Mouse (Mus musculus) kidney, embryonic 15.5 days (tissue): ENCODE results near the gene Uba52. TPM values are rescaled to one million over a fixed set of nuclear protein-coding genes. Genes with fewer than 3 reads are reported as not detected.

Experiments
- ATAC-seq: fragments of 200-750 bp; cut with Nextera tagmentation; replicated peaks from 2 replicates; pipeline ENCODE4 v1.8.0; 2017; ENCODE audit warnings: moderate TSS enrichment; ENCODE audit not compliant: low FRiP score
- H3K27ac ChIP-seq: fragments of 300-500 bp; sonication (generic); 2 replicates; pipeline ENCODE4 v1.5.1; 2015; ENCODE audit warnings: mild to moderate bottlenecking, inconsistent platforms
- H3K27me3 ChIP-seq: fragments of 300-500 bp; sonication (generic); 2 replicates; pipeline ENCODE4 v1.6.1; 2015; ENCODE audit warnings: inconsistent platforms
- H3K36me3 ChIP-seq: fragments of 300-500 bp; sonication (generic); 2 replicates; pipeline ENCODE4 v1.6.1; 2015; ENCODE audit warnings: inconsistent platforms
- H3K4me1 ChIP-seq: fragments of 300-500 bp; sonication (generic); 2 replicates; pipeline ENCODE4 v1.6.1; 2015; ENCODE audit warnings: inconsistent platforms
- H3K4me2 ChIP-seq: fragments of 300-500 bp; sonication (generic); 2 replicates; pipeline ENCODE4 v1.6.1; 2015; ENCODE audit warnings: moderate library complexity, mild to moderate bottlenecking, inconsistent platforms
- H3K4me3 ChIP-seq: fragments of 300-500 bp; sonication (generic); replicated peaks from 2 replicates; pipeline ENCODE4 v1.5.1; 2015; ENCODE audit warnings: mild to moderate bottlenecking, inconsistent platforms
- H3K9ac ChIP-seq: fragments of 300-500 bp; sonication (generic); 2 replicates; pipeline ENCODE4 v1.6.1; 2015; ENCODE audit warnings: mild to moderate bottlenecking, inconsistent platforms
- H3K9me3 ChIP-seq: fragments of 300-500 bp; sonication (generic); replicated peaks from 2 replicates; pipeline ENCODE4 v1.6.1; 2016; ENCODE audit warnings: inconsistent platforms
- WGBS: fragments of 180-500 bp; shearing (Covaris S2); methylation state at CpG from one replicate; pipeline ENCODE4 v1.1.7; 2015; ENCODE audit warnings: mixed read lengths; 5-methylcytosine and 5-hydroxymethylcytosine counted together
- polyA plus RNA-seq: library from polyadenylated mRNA; unstranded; fragments of >200 nt; fragmentation: Nextera tagmentation; extraction: Ambion mirVana; gene quantifications from 2 replicates; pipeline ENCODE4 v1.2.1, GENCODE M21; 2015

The Uba52 gene
- polyA plus RNA-seq, 1 experiment from 2014 or later = 954 TPM

DNA sequence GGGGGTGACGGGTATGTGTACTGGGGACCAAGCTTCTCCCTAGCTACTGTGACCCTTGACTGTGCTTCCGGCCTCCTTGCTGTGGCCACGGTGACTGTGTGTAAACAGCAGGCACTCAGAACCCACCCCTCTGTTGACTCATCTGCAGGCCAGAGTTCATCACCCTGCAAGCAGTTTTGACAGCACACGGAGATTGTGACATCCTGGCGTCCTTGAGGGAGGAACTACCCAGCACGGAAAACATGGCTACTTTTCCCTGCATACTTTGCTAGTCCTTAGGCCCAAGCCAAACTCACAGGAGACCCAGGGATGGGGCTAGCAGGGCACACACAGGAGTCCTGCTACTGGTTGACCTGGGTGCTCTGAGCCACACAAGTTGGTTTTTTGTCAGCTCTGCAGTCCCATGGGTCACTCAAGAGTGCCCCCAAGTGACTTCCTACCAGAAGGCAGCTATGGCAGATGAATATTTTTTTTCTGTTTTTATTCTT is 33.6 kb upstream of the Uba52 start:
- ATAC-seq = no peak
- H3K36me3 ChIP-seq = no peaks in the 10 kb centered on the region
- H3K4me3 ChIP-seq = no peak overlapping the region
- H3K27me3 ChIP-seq = no peaks in the 10 kb centered on the region
- WGBS = 80% methylated on average over 6 of the region's 6 CpGs
- H3K9me3 ChIP-seq = no peaks in the 10 kb centered on the region
- H3K9ac ChIP-seq = no peak overlapping the region
- no peak overlapping the region for H3K4me2 ChIP-seq
- peaks cover 50% of the 10 kb centered on the region for H3K4me1 ChIP-seq
- H3K27ac ChIP-seq = peak overlapping the region; percentile 5; the same call in 1 of the 2 replicates

DNA sequence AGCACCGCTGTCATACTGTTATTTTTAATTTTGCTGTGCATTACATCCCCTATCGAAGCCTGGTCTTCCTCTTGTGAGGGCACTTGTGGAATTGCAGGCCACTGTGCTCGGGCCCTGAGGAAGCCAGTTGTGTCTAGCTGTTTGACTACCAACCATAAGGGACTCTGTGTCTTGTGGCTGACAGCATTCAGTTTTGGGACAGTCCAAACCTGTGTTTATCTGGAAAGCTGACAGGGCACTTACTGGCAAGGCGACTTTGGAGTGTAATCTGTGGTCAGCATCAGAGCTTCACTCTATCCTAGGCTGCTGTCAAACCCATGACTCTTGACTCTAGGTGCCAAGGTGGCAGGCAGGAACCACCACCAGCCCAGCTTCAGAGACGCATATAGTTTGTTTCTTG is 30.5 kb upstream of the Uba52 start:
- peaks cover 46% of the 10 kb centered on the region for H3K4me1 ChIP-seq
- peak overlapping the region; percentile 99 for H3K27ac ChIP-seq
- H3K9me3 ChIP-seq = no peaks in the 10 kb centered on the region
- H3K4me3 ChIP-seq = peak overlapping the region; percentile 65
- WGBS = 74% methylated on average over 5 of the region's 5 CpGs
- H3K9ac ChIP-seq = peak overlapping the region; percentile 70; the same call in 1 of the 2 replicates
- peak overlapping the region; percentile 84 for H3K4me2 ChIP-seq
- no peak for ATAC-seq
- no peaks in the 10 kb centered on the region for H3K27me3 ChIP-seq
- H3K36me3 ChIP-seq = peaks cover 12% of the 10 kb centered on the region

DNA sequence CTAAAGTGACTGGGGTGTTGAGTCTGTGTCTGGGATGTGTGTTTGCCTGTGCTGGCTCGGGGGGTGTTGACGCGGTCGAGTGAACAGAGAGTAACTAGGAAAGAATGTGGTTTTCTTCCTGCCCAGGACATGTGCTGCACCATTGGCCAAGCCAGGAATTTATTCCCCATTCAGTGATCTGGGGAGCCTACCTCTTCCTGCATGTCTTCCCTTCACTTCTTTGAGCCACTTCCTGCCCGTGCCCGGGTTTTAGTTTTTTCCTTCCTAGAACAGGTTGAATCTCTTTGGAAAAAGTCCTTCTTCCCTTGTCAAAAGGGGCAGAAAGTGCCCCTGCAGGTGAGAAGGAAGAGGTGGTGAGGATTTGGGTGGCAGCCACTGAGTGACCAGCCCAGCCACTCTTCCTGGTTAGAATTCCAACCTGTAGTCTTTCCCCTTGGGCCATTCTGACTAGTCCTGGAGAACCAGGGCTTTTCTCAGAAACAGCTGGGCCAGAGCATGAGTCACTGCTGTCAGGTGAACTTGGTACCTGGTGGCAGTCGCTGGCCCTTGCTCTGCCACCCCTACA is 30.0 kb upstream of the Uba52 start:
- H3K27me3 ChIP-seq = no peaks in the 10 kb centered on the region
- ATAC-seq = no peak
- H3K4me2 ChIP-seq = peak overlapping the region; percentile 84
- H3K4me1 ChIP-seq = peaks cover 46% of the 10 kb centered on the region
- H3K9ac ChIP-seq = peak overlapping the region; percentile 70
- no peaks in the 10 kb centered on the region for H3K9me3 ChIP-seq
- WGBS = 34% methylated on average over 7 of the region's 7 CpGs
- H3K4me3 ChIP-seq = peak overlapping the region; percentile 65
- peak overlapping the region; percentile 99 for H3K27ac ChIP-seq
- peaks cover 17% of the 10 kb centered on the region for H3K36me3 ChIP-seq

DNA sequence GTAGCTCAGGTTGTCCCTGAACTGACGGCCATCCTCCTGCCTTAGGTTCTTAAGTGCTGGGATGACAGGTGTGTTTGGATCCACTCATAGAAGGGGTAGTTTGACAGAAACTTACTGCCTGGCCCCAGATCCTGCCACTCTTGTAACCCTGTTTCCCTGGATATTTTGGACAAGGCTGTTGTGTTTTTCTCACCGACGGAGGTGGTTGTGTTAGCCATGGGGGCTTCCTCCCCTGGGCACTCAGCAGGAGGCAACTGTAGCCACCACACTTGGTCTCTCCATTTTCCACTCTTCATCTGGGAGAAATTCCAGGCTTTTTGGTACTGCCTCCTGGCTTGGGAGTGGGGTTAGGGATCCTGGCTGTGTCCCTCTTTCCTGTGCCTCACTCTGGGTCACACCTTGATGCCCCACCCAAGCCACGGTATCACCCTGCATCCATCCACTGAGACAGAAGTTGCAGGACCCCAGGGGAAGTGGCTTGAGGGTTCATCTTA is 29.5 kb upstream of the Uba52 start:
- H3K4me3 ChIP-seq = peak overlapping the region; percentile 65
- peak overlapping the region; percentile 99 for H3K27ac ChIP-seq
- ATAC-seq = no peak
- H3K4me1 ChIP-seq = peaks cover 43% of the 10 kb centered on the region
- peaks cover 22% of the 10 kb centered on the region for H3K36me3 ChIP-seq
- no peaks in the 10 kb centered on the region for H3K9me3 ChIP-seq
- no peaks in the 10 kb centered on the region for H3K27me3 ChIP-seq
- peak overlapping the region; percentile 70 for H3K9ac ChIP-seq
- WGBS = 13% methylated on average over 4 of the region's 4 CpGs
- H3K4me2 ChIP-seq = peak overlapping the region; percentile 84

DNA sequence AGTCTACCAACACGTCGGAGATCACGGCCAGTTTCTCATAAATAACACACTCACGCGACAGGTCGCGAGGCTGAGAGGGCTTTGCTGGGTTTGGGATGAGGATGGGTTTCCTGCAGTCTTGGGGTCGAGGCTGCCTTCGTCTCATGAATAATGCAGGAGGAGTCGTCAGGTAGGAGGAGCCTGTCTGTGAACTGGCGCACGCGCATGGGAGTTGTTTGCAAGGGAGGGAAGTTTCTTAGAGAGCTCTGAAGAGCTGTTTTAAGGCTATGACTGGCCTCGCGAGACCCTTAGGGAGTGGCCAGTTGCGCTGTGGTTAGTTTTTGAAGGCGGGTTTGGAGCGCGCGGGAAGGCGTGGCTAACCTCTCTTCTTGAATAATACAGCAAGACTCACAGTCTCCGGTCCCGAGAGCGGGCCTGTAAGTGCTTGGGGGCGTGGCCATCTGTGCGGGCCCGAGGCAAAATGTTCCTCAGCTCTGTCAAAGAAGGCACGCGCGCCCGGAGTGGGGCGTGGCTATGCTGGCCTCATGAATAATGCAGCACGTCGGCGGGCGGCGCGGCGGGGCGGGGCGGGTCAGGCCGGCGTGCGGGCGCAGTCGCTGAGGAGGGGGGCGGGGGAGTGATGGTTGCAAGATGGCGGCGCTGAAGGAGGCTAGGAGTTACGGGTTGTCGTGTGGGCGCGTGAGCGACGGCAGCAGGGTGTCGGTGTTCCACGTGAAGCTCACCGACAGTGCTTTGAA is 28.6 kb upstream of the Uba52 start, which contains the start of gene Ell:
TSS of gene Ell (plus strand) at position 381 of the 737 bp plus-strand sequence.
- peak within 1 kb of the TSS; percentile 65 for H3K4me3 ChIP-seq
- H3K9ac ChIP-seq = peak within 1 kb of the TSS; percentile 70
- H3K36me3 ChIP-seq = peaks cover 30% of the 10 kb centered on the region
- H3K9me3 ChIP-seq = no peaks in the 10 kb centered on the region
- under 1% methylated on average over 58 of the region's 58 CpGs for WGBS
- peak within 1 kb of the TSS; percentile 84 for H3K4me2 ChIP-seq
- ATAC-seq = peak; percentile 91
- peak within 1 kb of the TSS; percentile 99 for H3K27ac ChIP-seq
- H3K27me3 ChIP-seq = no peaks in the 10 kb centered on the region
- H3K4me1 ChIP-seq = peaks cover 39% of the 10 kb centered on the region

DNA sequence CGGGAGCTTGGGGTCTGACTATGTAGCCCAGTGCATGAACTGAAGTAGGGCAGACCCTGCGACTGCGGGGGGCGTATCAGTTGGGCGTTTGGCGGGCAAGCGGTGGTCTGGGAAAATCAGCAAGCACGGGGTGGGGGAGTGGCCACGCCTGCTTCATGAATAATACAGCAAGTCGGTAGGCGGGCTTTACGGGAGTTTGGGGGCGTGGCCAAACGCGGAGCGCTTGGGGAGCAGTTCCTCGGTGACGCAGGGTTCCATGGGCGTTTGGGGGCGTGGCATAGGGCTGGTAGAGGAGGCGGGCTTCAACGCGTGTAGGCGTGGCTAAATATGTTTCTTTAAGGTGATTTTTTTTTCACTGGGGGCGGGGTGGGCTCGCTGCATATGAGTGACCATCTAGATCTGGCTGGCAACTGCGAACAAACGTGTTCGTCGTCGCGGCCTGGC is 28.1 kb upstream of the Uba52 start:
- Histone ChIP-seq H3K4me2 (peak overlapping the region; percentile 84), H3K4me3 (peak overlapping the region; percentile 65), H3K4me1 (peaks cover 34% of the 10 kb centered on the region), H3K9ac (peak overlapping the region; percentile 70), H3K36me3 (peaks cover 36% of the 10 kb centered on the region), H3K27me3 (no peaks in the 10 kb centered on the region), H3K9me3 (no peaks in the 10 kb centered on the region), H3K27ac (peak overlapping the region; percentile 99)
- under 1% methylated on average over 32 of the region's 32 CpGs for WGBS
- peak; percentile 73 for ATAC-seq

DNA sequence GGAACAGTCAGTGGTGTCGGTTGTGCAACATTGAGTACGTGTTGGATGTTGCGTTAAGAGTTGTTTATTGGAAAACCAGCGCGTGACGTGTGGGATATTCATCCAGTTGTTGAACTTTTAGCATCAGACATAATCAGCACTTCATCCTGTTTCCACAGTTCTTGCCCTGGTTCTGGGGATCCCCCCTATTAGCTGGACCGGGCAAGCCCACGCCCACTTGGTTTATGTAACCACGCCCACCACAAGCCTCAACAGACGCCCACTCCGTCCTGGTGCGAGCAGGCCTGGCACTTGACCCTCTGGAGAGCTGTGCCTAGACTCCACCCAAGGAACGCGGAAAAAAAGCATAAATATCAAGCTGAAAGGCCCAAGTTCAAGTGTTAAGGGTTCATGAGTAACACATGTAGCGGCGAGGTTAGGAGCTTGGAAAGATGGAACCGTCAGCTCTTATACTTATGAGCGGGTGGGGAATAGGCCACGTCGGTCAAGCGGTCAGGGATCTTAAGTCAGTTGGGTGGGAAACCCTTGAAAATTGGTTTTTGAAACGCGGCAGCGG is 27.5 kb upstream of the Uba52 start:
- Histone ChIP-seq H3K36me3 (peaks cover 42% of the 10 kb centered on the region), H3K27ac (peak overlapping the region; percentile 99), H3K27me3 (no peaks in the 10 kb centered on the region), H3K4me3 (peak overlapping the region; percentile 65), H3K9ac (peak overlapping the region; percentile 49), H3K4me1 (peaks cover 29% of the 10 kb centered on the region), H3K9me3 (no peaks in the 10 kb centered on the region), H3K4me2 (peak overlapping the region; percentile 84)
- ATAC-seq = peak; percentile 19; the same call in 1 of the 2 replicates
- WGBS = 15% methylated on average over 24 of the region's 24 CpGs

DNA sequence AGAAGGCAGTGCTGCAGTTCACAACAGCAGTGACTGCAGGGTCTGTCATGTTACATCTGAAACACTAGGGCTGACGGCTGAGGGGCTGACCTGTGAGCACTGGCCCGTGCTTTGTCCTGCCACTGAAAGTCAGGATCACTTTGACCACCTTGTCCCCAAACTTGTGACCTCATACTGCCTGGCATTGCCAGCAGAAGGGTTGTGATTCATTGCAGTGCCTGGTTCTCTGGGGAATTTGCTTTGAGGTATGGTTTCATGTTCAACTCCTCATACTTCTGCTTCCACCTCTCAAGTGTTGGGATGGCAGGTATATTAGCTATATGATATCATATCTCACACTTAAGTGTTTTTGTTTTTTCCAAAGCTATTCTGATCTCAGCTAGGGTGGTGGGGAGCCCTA is 25.1 kb upstream of the Uba52 start:
- no peak overlapping the region for H3K27ac ChIP-seq
- ATAC-seq = no peak
- H3K4me2 ChIP-seq = no peak overlapping the region
- H3K9me3 ChIP-seq = no peaks in the 10 kb centered on the region
- no peak overlapping the region for H3K4me3 ChIP-seq
- H3K9ac ChIP-seq = no peak overlapping the region
- peaks cover 12% of the 10 kb centered on the region for H3K4me1 ChIP-seq
- no peaks in the 10 kb centered on the region for H3K27me3 ChIP-seq
- H3K36me3 ChIP-seq = peaks cover 66% of the 10 kb centered on the region
- 75% methylated on average over 2 of the region's 2 CpGs for WGBS

DNA sequence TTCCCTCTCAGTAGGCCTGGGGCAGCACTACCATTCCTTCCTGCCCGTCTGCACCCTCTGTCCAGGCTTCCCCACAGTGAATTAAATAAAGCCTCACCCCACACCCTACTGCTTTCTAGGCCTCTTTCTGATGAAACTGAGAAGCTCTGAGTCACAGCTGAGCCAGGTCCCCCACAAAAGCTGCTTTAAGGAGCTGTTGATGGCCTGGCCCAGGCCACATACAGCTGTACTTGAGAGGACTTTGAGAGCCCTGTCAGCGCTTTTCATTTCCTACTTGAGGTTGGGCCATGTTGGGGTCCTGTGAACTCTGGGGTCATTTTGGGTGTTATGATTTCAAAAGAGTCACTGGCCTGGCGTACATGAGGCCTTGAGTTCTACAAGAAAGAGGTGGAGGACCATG is 24.6 kb upstream of the Uba52 start:
- H3K9me3 ChIP-seq = no peaks in the 10 kb centered on the region
- H3K4me1 ChIP-seq = peaks cover 8% of the 10 kb centered on the region
- peaks cover 70% of the 10 kb centered on the region for H3K36me3 ChIP-seq
- no peak overlapping the region for H3K9ac ChIP-seq
- H3K4me2 ChIP-seq = no peak overlapping the region
- no peak for ATAC-seq
- WGBS = 93% methylated on average over 3 of the region's 3 CpGs
- no peak overlapping the region for H3K27ac ChIP-seq
- no peak overlapping the region for H3K4me3 ChIP-seq
- H3K27me3 ChIP-seq = no peaks in the 10 kb centered on the region

DNA sequence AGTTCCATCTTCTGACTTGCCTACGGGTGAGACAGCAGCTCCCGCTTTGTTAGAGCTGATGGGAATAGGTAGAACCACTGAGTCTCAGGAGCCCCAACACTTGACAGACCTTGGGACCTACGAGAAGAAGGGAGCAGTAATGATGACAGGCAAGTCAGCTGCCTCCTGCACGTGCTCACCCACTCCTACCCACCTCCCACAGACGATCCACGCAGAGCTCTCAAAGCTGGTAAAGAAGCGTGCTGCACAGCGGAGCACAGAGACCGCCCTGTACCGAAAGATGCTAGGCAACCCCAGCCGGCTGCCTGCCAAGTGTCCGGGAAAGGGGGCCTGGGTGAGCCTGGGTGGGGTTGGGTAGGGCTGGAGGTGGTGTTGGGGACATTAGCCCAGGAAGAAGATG is 23.7 kb upstream of the Uba52 start:
- H3K27ac ChIP-seq = no peak overlapping the region
- peaks cover 14% of the 10 kb centered on the region for H3K4me1 ChIP-seq
- H3K27me3 ChIP-seq = no peaks in the 10 kb centered on the region
- no peaks in the 10 kb centered on the region for H3K9me3 ChIP-seq
- 93% methylated on average over 12 of the region's 12 CpGs for WGBS
- no peak for ATAC-seq
- peaks cover 77% of the 10 kb centered on the region for H3K36me3 ChIP-seq
- no peak overlapping the region for H3K4me2 ChIP-seq
- no peak overlapping the region for H3K4me3 ChIP-seq
- no peak overlapping the region for H3K9ac ChIP-seq

DNA sequence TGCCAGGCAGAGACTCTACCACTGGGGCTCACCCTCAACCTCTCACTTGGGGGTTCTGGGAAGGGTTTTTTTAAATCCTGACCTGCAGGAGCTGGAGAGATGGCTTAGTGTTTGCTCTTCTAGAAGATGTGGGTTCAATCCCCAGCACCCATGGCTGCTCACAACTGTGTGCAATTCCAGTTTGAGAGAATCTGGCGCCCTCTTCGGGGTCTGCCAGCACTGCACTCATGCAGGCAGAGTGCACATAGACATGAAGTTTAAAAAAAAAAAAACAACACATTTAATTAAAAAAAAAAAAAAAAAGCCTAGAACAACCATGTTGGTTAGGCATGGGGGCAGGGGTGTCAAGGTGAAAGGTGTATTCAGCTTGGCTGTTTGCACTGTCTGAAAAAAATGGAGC is 19.7 kb upstream of the Uba52 start:
- no peak overlapping the region for H3K4me2 ChIP-seq
- ATAC-seq = no peak

DNA sequence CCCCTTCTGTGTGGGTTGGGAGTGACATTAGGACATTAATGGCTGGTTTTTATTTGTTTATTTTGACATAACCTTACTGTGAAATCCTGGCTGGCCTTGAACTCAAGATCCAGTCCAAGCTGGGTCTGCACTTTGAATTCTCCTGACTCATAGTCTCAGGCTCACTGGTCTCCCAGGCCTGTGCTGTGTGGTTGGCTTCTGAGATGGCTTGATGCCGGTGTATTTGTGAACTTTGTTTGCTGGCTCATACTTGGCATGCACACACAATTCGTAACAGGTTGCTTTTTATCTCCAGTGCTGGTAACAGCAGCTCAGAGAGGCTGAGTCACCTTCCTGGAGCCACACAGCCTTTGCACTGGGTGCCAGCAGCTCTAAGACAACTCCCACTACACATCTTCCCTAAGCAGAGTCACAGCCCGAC is 19.1 kb upstream of the Uba52 start:
- Histone ChIP-seq H3K27ac (no peak overlapping the region), H3K4me2 (no peak overlapping the region), H3K9ac (no peak overlapping the region), H3K4me3 (no peak overlapping the region), H3K9me3 (no peaks in the 10 kb centered on the region), H3K27me3 (no peaks in the 10 kb centered on the region), H3K4me1 (peaks cover 31% of the 10 kb centered on the region), H3K36me3 (peaks cover 52% of the 10 kb centered on the region)
- no peak for ATAC-seq
- WGBS = 92% methylated on average over 3 of the region's 3 CpGs

More for the DNA sequence above, 19.7 kb upstream of the Uba52 start:
- 88% methylated on average over 2 of the region's 2 CpGs for WGBS
- peaks cover 31% of the 10 kb centered on the region for H3K4me1 ChIP-seq
- H3K9me3 ChIP-seq = no peaks in the 10 kb centered on the region
- H3K9ac ChIP-seq = no peak overlapping the region
- H3K36me3 ChIP-seq = peaks cover 58% of the 10 kb centered on the region
- no peak overlapping the region for H3K4me3 ChIP-seq
- no peak overlapping the region for H3K27ac ChIP-seq
- no peaks in the 10 kb centered on the region for H3K27me3 ChIP-seq
